Mouse (Mus musculus): ENCODE results near the gene Ddx39b.

The Ddx39b gene

DNA sequence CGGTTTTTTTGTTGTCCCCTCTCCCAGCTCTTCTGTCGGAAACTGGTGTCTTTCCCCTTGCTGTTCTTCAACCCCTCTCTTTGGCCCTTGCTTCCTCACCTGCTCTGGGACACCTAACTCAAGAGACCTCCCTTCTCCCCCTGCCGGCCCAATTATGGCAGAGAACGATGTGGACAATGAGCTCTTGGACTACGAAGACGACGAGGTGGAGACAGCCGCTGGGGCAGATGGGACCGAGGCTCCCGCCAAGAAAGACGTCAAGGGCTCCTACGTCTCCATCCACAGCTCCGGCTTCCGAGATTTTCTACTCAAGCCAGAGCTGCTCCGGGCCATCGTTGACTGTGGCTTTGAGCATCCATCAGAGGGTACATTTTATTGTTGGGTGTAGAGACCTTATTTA is 1.5 kb downstream of the Ddx39b start:
- no peak for DNase-seq (ENCODE audit: low spot score in 2 of 2)

DNA sequence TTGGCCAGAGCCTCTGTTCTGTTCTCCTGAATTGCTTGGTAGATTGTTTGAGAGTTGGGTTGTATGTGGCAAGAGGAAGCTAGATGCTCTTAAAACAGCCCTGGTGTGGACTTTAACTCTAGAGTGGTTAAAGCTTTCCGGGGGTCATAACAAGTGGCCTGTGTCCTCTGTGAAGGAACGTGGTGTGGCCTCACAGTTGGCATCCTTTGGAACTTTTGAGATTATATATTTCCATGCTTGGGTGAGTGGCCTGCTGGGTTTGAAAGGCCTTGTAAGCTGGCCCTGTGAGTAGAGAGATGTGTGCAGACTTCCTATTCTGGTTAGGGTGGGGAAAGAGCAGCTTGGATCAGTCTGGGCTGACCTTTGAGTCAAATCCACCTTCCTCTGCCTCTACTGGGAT is 3.5 kb downstream of the Ddx39b start:
- no peak for DNase-seq (ENCODE audit: low spot score in 2 of 2)

DNA sequence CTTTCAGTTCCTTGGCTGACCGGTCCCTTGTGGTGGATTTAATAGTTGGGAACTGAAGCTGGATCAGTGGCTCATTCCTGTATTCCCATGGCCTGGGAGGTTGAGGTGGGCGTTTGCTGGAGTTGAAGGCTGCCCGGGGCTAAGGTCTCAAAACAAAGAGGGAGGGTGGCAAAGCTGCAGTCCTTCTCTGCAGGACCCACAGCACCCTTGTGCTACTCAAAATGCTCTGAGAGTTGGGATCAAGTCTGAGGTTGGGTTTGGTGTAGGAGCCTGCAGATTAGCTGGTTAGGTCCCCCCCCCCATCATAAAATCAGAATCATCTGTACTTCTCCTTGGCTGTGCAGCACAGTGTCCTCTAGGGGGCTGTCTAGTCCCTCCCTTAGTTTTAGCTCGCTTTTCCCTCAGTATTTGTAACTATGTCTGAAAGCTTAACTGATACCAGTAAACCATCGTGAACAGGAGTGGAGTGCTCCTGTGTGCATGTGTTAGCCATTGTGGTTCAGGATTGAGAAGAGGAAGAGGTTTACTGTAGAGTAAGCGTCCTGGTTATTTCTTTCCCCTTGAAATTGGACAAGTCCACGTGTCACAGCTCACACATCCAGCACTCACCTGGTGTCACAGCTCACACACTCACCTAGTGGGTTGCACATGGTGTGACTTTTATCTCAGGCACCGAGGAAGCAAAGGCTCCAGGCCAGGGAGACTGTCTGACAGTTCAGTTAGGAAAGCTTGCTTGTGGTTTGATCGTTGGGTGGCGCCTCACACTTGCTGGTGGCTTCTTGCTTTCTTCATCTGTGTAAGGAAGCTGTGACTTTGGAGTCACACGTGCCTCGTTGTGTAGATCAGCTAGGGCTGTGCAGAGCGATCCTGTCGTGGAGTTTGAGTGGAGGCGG is 4.4 kb downstream of the Ddx39b start:
- DNase-seq (ENCODE audit: low spot score in 2 of 2), result no peak

DNA sequence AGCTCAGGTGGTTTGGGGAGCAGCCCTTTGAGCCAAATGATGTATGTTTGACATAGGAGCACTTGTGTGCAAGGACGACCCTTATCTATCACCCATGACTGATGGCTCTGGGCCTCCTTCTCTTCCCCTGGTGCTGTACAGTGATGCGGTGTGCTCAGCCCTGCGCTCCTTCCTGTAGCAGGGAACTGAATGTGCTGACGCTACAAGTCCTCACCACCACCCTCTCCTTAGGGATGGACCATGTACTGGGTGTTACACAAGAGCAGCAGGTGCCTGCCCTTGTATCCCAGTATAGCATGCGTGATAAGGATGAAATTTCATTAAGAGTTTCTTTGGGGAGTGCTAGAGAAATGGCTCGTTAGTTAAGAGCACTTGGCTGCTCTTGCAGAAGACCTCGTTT is 5.6 kb downstream of the Ddx39b start:
- DNase-seq (ENCODE audit: low spot score in 2 of 2), result no peak

DNA sequence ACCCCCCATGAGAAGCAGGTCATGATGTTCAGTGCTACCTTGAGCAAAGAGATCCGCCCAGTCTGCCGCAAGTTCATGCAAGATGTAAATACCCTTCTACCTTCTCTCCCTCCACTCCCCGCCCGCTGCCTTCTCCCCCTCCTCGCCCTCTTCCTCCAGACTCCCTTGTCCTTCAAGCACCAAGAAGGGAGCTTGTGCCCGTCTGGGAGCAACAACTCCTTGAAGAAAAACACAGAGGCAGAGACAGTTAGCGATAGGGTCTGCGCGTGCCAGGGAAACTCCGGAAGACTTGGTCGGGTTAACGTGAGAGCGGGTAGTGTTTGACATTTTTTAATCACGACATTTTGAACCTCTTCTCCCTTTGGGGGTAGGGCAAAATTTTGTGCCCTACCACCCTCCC is 7.4 kb downstream of the Ddx39b start:
- no peak for DNase-seq (ENCODE audit: low spot score in 2 of 2)

DNA sequence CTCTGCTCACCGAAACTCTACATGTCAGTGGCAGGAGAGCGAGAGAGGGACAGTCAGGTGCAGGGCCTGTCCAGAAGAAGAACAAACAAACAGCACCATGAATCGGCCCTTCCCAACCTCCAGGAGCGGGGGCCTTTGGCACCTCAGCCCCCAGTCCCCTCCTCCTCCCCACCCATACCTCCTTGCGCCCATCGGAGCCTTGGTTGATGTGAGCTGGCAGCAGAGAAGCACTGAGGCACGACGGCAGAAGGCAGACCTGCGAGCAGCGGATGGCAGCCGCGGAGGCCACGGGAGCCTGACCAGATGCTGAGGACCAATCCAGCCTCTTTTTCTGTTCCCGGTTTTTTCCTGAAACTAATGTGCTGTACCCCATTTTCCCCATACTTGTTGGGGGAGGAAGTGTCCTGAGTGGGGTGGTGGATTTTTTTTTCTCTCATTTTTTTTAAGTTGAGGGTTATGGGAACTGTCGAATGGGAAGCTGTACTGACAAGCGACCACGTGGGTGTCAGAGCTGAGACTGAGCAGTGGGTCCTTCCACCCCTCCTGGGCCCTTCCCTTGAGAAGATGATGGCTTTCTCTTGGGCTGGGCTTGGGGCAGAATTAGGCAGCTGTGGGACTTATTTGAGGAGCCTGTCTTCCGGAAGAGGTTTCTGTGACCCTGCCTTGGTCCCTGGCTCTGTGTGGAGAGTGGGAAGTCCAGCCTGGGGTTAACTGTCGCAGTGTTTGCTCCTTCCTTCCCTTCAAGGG is 8.1 kb downstream of the Ddx39b start:
- no peak for DNase-seq (ENCODE audit: low spot score in 2 of 2)

DNA sequence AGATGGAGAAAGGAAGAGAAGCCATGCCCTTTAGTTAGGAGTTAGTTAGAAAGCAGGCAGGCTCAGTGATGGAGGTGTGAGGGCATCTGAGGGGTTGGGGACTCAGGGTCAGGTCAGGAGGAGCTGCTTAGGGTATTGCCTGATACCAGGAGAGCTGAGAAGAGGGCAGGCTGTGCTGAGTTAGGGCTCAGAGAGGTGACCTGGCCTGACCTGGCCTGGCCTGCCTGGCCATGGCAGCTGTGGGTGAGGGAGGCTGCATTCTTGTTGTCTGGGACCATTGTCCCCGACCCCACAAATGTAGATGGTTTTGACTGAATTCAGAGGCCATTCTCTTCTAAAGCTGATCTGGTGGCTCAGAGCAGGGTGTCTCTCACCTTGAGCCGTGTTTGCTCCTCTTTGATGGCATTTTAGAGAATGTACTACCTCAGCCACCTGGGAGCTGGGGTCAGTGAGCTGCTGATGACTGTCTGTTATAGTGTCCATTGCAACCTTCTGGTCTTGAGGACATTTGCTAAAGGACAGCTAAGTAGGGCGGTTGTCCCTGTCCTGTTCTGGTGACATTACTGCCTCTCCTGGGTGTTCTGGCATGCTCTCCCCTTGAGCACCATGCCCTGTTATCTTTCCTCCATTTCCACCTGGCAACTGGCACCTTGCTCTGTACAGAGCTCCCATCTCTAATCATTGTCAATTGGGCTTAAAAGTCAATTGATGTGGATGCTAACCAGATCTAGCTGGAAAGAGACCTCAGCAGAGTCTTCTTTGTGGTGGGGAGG is 9.0 kb downstream of the Ddx39b start:
- DNase-seq (ENCODE audit: low spot score in 2 of 2), result no peak

DNA sequence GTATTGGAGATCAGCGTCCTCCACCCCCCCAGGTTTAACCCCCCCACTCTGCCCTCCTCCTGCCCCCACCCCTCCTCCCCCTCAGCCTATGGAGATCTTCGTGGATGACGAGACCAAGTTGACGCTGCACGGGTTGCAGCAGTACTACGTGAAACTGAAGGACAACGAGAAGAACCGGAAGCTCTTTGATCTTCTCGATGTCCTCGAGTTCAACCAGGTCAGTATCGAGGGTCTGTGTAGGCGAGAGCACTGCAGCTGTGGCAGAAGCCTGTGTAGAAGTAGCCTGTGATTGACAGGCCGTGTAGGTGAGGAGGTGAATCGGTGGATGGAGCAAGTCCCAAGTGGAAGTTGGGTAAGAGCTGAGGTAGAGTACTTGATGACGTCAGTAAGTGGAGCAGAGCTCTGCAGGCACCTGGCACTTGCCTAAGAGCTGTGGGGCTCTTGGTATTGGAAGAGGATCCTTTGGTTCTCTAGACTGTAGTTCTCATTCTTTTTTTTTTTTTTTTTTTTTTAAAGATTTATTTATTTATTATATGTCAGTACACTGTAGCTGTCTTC is 9.7 kb downstream of the Ddx39b start:
- no peak for DNase-seq (ENCODE audit: low spot score in 2 of 2)

DNA sequence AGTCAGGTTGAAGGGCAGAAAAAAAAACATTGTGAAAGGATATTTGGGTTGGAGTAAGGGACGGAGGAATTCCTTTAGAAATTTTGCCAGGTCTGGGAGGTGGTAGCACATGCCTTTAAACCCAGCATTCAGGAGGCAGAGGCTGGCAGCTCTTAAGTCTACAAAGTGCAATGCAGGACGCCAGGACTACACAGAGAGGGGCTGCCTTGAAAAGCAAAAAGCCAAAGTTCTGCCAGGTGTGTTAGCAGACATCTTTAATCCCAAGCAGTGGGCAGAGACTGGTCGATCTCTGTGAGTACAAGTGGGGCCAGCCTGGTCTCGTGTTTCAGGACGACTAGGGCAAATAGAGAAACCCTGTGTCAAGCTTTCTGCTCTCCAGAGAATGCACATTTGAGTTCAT is 10.4 kb downstream of the Ddx39b start:
- no peak for DNase-seq (ENCODE audit: low spot score in 2 of 2)

DNA sequence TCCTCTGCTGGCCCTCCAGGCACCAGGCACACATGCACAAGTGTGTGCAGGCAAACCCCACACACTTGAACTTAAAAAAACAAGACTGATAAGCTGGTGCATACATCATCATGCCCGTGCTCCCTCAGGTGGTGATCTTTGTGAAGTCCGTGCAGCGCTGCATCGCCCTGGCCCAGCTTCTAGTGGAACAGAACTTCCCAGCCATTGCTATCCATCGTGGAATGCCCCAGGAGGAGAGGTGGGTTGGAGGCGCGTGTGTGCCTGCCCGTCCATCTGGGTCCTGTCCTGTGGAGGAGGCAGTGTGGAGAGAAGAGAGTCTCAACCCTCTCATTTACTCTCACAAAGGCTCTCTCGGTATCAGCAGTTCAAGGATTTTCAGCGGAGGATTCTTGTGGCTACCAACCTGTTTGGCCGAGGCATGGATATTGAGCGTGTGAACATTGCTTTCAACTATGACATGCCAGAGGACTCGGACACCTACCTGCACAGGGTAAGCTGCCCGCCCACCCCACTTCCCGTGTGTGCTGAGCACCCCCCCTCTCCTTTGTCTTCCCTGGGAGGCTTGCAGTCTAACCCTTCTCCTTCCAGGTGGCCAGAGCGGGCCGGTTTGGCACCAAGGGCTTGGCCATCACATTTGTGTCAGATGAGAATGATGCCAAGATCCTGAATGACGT is 11.2 kb downstream of the Ddx39b start:
- no peak for DNase-seq (ENCODE audit: low spot score in 2 of 2)

DNA sequence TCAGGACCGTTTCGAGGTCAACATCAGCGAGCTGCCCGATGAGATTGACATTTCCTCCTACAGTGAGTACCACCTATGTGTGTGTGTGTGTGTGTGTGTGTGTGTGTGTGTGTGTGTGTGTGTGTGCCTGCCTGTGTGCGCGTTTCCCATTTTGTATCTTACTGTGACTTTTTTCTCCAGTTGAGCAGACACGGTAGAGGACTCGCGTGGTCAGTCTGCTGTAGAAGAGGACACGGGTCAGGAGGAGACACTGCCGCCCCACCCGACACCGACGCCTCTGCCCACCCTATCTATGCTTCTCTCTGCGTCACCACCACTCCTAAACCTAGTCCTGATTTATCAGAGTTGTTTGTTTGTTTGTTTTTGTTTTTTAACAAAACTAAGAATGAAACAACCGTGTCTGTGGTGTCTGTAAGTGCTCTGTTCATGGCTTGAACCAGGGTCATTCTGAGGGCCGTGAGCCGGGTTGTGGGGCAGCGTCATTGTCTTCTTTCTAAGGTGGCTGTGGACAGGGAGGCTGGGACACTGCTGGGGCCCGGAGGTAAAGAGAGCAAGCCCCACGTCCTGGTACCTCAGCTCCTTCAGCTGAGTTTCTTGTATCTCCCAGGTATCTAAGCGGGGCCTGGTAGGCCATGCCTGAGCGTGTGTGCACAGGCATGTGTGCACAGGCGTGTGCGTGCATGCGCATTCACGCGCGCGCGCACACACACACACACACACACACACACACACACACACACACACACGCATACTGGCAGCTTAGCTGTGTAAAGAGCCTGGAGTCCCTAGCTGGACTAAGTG is 11.9 kb downstream of the Ddx39b start:
- no peak for DNase-seq (ENCODE audit: low spot score in 2 of 2)

DNA sequence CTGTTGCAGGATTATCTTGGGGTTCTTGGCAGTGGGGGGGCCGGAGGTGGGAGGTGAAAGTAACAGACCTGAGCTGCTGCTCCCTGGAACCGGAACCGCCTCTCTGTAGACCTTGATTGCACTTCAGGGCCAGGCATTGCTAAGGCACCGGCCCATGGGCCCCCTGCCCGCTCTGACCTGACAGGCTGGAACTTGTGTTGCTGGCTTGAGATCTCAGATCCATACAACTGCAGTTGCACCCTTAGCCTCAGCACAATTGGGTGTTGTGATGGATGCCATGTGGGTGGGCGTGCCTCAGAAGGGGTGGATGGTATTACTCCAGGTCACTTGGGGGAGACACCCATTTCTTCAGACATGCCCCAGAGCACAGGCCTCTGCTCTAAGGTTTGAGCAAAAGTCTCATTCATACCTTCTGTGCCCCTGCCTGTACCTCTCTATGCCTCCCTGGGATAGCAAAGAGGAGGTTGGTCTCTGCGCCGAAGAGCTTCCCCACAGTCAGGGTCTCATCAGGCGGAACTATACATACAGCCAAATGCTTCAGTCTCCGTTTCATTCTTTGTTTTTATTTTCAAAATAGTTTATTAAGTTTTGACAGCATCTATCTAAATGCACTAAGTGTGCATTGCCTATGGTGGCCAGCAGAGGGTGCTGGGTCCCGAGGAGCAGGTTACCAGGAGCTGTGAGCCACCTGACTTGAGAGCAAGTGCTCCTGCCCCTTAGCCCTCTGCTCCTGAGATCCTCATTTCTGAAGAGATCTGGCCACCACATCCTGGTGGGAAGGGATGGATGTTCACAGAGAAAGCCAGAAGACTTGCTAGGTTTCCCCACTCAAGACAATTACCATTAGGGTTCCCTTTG is 12.9 kb downstream of the Ddx39b start:
- DNase-seq (ENCODE audit: low spot score in 2 of 2), result no peak

DNA sequence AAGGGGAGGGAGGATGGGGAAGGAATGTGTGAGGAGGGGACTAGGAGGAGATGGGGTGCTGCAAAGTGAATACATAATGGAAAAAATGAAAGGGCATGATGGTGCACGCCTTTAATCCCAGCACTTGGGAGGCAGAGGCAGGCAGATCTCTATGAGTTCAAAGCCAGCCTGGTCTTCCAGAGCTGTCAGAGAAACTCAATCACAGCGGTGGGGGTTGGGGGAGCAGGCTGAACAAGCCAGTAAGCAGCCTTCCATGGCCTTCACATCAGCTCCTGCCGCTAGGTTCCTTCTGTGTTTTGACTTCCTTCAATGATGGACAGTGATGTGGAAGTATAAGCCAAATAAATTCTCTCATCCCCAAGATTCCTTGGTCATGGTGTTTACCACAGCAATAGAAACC is 13.8 kb downstream of the Ddx39b start:
- DNase-seq (ENCODE audit: low spot score in 2 of 2), result no peak

DNA sequence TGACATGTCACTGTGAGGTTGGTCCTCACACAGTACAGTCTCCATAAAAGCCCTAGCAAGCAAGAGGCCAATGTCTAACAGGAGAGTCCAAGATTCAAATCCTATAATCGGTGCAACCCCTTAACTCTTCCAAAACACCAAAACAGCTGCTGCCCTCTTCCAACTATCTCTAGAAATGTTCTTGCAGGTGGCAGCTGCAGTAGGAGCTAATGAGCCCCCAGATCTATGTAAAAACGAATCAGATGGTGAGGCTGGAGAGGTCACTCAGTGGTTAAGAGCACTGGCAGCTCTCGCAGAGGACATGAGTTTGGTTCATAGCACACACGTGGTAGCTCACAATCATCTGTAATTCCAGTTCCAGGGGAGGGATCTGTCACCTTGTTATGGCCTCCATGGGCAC is 14.2 kb downstream of the Ddx39b start:
- no peak for DNase-seq (ENCODE audit: low spot score in 2 of 2)

DNA sequence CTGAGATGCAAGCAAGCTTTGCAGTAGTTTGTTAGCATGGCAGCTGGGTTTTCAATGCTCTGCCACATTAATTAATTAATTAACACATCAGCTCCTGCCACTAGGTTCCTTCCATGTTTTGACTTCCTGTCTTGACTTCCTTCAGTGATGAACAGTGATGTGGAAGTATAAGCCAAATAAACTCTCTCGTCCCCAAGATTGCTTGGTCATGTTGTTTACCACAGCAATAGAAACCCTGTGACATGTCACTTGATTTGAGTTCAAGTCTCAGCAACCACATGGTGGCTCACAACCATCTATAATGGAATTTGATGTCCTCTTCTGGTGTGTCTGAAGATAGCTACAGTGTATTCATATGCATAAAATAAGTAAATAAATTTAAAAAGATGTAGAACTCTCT is 15.8 kb downstream of the Ddx39b start:
- DNase-seq (ENCODE audit: low spot score in 2 of 2), result no peak

DNA sequence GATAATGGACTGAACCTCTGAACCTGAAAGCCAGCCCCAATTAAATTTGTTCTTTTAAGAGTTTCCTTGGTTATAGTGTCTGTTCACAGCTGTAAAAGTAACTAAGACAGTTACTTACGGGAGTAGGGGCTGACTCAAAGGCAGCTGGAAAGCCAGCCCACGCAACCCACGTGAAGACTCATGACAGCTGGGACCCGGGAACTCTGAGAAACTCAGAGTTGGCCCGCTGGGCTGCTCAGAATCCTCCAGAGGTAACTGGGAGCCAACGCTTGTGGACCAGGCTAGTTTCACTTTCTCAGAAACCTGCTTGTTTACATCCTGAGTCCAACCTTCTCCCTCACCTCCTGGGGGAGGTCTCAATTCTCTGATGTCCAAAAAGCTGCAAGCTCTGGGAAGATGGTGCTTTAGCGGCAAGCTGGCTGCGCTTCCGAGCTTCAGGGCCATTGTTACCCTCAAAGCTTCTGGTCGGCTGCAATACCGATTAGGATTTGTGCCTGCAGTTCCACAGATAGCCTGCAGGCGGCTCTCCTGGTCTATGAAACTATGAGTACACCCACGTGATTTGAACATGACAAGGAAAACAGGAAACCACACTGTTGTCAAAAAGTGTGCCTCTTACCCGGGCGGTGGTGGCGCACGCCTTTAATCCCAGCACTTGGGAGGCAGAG is 16.4 kb downstream of the Ddx39b start:
- peak; percentile 90 to 92 for DNase-seq (ENCODE audit: low spot score in 2 of 2)

DNA sequence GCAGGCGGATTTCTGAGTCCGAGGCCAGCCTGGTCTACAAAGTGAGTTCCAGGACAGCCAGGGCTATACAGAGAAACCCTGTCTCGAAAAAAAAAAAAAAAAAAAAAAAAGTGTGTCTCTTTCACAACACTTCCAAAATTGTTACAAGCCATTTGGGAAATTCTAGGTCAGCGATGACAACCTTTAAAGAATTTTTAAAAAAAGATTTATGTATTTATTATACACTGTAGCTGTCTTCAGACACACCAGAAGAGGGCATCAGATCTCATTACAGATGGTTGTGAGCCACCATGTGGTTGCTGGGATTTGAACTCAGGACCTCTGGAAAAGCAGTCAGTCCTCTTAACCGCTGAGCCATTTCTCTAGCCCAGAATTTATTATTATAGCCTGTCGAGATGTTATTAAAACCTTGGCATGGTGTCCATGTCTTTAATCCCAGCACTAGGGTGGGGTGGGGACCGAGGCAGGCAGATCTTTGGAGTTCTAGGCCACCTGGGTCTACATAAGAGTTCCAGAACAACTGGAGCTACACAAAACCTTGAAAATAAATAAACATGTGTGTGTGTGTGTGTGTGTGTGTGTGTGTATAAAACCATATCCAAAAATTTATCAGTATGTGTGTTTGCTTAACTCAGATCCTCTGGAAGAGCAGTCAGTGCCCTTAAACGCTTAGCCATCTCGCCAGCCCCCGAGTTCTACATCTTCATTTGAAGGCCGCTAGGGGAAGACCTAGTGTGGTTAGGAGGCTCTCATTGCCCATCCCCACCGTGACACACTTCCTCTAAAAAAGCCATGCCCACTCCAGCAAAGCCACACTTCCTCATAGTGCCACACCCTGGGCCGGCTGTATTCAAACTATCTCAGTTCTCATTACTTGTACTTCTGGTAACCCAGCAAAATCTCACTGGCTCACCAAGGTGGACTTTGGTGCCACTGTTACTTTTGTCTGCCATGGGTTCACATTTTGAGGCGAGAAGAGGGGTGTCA is 17.2 kb downstream of the Ddx39b start:
- DNase-seq (ENCODE audit: low spot score in 2 of 2), result peak in 1 of 2 experiments; percentile 34

DNA sequence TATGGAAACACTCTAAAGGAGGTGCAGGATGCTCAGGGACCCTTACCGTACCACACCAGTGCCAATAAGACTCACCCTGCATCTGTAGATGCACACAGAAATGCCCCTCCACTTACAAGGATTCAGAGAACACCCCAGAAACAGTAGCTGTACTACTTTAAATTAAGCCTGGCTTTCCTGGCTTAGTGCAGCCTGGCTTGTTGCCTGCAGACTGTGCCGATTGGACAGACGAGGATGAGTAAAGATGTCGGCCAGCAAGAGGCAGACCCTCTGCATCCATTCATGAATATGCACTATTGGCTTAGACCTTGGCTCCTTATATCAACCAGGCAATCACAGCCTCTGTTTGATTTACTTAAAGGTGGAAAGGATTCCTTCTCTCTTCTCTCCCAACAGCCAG is 18.1 kb downstream of the Ddx39b start:
- no peak for DNase-seq (ENCODE audit: low spot score in 2 of 2)

All from urinary bladder, adult 18-20 months (tissue).